Mouse (Mus musculus) yolk sac, embryonic 10.5 days (tissue): ENCODE measurements around the gene Ralb.

ENCODE experiments used
- DNase-seq: peaks from one replicate; pipeline ENCODE4 v3.0.0-alpha.2; 2017; ENCODE audit warnings: low spot score

Ralb gene

DNA sequence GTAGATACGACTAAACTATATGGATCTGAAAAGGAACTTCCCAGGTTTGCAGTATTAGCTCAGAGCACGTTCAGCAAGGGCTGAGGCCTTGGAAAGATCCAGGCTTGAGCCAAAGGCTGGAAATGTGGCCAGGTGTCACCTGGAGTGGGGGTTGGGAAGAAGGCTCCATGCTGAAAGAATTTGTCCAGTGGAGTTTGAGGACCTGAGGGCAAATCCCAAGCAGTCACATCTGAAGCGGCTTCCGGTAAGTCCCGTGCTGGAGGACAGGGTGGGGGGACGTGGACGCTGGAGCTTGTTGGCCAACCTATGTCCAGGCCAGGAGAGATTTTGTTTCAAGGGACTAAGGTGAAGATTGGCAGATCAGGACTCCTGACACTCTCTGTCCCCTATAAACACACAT lies 19.2 kb upstream of the Ralb start:
- no peak for DNase-seq

DNA sequence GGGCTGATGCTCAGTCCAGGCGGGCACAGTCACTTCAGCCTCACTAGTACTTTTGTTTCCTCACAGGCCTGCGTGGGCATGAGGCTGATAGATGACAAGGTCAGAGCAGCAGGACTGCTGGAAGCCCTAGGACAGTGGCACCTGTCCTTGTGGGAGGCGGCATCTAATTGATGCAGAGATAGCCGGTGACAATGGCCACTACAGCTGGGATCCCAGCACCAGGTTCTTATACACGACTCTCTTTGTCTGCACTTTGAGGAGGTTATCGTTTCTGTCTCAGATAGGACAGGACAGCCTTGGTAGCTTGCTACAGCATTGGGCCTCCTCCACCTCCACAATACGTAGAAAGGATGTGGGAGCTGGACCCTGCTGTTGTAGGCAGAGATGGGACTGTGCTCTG lies 18.8 kb upstream of the Ralb start:
- no peak for DNase-seq

DNA sequence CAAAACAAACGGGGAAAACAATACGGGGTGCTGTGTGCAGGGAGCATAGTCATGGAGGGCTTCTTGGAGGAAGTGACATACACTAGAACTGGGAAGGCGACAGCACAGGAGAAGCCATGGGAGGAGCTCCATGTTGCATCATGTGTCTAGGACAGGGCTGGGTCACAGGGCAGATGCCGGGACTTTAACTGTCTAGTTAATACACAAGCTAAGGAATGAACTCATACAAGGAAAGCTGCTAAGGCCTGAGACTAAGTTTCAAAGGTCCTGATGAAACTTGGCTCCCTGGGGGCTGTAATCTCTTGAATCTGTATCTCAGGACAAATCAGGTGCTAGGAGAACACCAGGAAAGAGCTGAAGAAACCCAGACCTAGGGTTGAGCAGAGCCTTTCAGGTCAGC lies 18.1 kb upstream of the Ralb start:
- DNase-seq = peak; percentile 82

DNA sequence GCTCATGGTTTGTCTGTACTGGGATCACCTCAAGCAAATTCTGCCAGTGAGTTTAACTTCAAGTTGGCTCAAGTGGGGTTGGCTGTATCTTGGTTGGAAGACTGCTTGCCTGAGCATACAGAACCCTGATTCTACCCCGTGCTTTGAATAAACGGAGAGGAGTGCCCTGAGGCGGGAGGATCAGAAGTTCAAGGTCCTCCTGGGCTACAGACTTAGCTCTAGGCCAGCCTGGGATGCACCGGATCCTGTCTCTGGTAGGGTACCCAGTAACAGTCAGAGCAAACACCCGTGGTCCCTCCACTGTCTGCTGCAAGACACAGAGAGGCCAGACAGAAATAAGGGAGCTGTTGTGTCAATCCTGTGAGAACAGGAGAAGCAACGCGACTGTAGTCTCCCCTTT lies 17.1 kb upstream of the Ralb start:
- DNase-seq = no peak

DNA sequence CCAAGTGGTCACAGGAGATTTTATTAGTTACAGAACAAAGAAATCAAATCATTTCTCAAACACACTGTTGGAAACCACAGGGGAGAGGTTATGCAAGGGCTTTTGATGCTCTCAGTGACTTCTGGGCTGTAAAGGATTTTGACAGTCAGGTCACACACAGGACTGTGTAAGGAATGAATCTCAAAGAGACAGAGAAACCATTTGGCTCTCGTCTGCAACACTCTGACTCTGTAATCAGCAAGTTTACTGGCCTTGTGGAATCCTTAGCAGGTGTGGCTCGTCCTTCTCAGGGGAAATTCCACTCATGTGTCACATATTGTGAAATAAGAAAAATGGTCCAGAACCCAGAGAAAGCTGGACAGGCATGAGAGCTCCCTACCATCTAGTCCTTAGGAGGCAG lies 16.4 kb upstream of the Ralb start:
- DNase-seq = no peak

DNA sequence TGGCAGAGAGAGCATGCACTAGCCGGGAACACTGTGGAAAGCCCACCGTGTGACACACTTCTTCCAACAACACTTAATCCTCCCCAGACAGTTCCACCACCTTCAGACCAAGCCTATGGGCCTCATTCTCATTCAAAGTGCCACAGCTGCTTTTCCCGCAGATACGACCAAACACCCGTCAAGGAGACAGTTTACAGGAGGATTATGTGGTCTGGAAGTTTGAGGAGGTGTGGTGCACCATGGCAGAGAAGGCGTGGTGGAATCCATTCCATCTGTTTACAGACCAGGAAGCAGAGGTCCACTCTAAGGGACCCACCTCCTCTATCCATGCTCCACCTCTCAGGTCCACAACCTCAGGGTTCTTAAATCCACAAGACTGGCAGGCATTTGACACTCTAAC lies 14.7 kb upstream of the Ralb start:
- no peak for DNase-seq

DNA sequence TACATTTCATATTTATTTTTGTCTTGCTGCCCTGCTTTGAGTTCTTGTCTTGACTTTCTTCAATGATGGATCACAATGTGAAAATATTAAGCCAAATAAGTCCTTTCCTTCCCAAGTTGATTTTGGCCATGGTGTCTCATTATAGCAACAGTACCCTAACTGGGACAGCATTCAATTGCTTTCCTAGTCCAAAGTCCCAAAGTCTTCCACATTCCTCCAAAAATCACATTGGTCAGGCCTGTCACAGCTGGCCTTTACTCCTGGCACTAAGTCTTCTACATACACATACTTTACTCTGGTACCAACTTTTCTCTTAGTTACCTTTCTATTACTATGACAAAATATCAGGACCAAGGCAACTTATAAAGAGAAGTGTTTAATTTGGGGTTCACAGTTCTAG lies 14.2 kb upstream of the Ralb start:
- DNase-seq = no peak

DNA sequence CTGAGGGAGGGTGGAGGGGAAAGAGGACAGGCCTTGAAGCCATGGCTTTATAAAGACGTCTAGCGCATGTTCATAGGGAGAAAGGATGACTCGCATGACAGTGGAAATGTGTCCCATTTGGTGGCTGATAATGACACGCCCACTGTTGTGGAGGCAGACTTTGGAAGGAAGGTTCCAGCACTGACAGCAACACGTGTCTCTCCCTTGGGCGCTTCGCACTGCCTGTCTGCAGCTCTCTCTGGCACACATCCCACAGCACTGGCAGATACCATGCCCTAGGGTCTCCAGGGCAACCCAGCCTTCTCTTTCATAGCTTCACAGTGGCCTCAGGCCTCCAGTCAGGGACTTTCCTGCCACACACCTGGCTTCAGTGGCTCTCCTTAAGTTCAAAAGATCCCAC lies 13.5 kb upstream of the Ralb start:
- no peak for DNase-seq

DNA sequence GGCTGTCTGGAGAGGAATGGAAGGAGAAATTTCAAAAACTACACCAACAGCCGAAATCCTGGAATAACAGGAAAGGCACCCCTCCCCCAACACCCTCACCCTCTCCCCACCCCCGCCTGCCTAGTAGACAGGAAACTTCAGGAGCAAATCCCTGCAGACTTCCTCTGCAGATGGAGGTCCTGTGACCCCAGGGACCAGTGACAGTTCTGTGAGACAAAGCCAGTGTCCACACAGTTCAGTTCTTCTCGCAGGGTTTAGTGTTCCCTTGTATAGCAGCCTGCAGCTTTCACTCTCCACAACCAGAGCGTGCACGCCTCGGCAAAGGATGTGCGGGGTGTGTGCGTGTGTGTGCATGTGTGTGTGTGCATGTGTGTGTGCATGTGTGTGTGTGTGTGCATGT lies 6.3 kb upstream of the Ralb start:
- no peak for DNase-seq

DNA sequence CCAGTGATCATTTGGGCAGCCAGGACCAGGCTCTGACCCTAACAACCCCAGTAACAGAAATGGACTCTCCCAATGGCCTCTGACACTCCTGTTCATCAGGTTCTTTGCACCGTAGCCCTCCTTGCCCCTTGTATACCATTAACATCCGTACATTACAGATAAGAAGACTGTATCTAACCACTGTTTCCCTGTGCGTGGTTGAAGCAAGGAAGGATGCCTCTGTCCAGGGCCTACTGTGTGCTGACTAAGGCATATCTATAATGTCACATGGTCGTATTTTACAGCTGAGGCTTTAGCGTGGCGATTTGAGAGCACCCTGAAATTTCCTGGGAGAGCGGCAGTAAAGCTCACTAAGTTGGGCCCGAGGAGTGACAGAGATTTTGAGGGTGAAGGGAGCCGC lies 5.8 kb upstream of the Ralb start:
- no peak for DNase-seq

DNA sequence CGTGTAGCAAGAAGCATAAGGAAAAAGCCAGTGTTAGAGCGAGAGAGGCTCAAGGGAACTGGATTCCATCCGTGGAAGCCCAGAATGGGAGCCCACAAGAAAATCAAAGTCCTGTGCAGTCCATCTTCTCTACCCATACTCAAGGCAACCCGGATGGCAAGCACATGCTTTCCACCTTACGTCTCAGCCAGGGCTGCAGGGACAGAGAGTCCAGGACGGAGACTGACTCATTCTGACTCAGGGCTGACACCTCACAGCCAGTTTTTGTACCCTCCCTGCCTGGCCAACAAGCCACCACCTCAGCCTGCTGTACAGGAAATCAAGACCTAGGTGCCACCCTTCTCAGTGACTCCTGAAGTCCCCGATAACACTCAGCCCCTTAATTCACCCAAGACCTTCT lies 4.9 kb upstream of the Ralb start:
- DNase-seq = no peak

DNA sequence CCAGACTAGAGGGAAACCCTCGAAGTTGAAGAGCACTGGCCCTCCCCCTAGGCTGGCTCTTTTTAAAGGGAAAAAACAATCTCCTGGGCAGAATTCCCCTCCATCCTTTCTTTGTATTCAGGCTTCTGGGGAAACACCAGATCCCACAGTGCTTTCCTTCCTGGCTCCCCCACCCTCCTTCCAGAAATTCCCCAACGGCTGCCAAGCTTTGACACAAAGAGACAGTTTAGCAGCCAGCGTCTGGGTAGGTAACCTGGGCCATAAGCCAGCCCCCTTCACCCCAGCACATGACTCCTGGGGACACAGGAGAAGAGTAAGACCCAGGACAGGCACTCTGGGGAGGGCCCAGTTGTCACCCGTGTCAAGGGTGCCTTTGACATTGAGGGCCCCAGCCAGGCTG lies 4.0 kb upstream of the Ralb start:
- no peak for DNase-seq

DNA sequence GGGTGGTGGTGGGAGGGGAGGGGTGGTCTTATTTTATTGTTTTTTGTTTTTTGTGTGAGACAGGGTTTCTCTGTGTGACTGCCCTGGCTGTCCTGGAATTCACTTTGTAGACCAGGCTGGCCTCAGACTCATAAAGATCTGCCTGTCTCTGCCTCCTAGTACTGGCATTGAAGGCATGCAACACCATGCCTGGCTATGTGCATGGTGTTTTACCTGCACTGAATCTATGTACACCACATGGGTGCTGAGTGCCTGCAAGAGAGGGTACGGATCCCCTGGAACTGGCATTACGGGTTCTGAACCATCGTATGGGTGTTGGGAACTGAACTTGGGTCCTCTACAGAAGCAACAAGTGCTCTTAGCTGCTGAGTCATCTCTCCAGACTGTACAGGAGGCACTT lies 1.4 kb upstream of the Ralb start:
- no peak for DNase-seq

DNA sequence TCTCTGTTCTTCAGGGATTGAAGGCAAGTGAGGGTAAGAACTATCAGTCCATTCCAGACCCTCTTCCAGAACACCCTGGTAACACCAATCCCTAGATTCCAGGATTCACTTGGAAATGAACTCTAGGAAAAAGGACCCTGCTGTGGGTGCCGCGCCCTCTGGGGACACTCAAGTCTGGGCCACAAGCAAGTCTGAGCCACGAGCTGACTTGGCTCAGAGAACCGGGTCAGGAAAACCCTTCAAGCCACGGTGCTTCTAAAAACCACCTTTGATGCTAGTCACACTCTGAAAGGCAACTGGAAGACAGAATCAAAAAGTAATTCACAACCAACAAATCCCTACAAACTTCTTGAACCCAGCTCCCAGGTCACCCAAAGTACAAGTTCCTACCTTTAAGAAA lies 786 bp downstream of the Ralb start:
- DNase-seq = no peak

DNA sequence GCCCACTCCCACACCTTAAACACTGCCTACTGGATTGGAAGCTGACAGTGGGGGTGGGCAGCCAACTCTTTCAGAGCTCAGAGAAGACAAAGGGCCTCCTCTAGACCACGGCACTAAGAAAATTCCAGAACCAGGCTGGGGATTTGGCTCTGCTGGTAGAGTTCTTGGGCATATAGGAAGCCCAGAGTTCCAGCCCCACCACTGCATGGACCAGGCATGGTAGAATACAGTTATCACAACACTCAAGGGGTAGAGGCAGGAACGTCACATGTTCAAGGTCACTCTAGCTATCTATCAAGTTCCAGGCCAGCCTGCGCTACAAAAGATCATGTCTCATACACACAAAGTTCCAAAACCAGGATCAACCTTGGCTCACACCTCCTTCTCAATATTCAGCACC lies 1.4 kb downstream of the Ralb start:
- DNase-seq = no peak

DNA sequence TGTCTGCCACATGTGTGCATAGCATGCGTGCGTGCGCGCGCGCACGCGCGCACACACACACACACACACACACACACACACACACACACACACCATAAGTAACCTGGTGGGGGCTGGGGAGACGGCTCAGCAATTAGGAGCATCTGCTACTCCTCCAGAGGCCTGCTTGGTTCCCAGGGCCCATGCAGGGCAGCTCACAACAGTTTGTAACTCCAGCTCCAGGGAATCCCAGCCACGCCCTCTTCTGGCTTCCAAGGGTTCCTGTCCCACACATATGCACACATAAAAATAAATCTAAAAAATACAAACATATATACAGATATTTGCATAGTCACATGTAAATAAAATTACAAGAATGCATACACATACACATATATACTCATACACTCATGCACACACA lies 1.9 kb downstream of the Ralb start:
- no peak for DNase-seq

DNA sequence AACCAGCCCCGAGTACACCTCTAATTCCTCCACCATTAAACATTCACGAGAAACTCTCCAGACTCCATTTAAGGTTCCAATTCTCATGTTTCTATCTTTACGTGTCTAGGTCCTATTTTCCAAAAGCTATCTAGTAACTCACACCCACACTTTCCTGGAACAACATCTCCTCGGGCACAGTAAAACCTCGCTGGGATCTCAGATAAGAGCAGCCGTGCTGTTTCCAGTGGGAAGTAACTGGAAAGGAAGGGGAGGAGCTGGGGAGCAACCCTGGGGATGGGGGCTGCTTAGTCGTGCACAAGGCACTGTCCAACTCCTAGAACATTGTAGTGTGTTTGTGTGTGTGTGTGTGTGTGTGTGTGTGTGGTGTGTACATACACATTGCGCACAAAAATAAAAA lies 2.7 kb downstream of the Ralb start:
- DNase-seq = no peak

DNA sequence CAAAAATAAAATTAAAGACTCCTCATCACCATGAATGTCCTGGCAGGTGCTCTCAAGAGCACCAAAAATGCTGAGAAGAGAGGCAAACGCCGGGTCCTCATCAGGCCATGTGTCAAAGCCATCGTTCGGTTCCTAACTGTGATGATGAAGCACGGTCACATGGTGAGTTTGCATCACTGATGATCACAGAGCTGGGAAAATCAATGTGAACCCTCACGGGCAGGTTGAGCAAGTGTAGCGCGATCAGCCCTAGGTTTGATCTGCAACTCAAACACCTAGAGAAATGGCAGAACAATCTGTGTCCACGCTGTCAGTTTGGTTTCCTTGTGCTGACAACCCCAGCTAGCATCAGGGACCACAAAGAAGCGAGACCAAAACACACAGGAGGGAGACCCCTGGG lies 5.1 kb downstream of the Ralb start:
- no peak for DNase-seq

DNA sequence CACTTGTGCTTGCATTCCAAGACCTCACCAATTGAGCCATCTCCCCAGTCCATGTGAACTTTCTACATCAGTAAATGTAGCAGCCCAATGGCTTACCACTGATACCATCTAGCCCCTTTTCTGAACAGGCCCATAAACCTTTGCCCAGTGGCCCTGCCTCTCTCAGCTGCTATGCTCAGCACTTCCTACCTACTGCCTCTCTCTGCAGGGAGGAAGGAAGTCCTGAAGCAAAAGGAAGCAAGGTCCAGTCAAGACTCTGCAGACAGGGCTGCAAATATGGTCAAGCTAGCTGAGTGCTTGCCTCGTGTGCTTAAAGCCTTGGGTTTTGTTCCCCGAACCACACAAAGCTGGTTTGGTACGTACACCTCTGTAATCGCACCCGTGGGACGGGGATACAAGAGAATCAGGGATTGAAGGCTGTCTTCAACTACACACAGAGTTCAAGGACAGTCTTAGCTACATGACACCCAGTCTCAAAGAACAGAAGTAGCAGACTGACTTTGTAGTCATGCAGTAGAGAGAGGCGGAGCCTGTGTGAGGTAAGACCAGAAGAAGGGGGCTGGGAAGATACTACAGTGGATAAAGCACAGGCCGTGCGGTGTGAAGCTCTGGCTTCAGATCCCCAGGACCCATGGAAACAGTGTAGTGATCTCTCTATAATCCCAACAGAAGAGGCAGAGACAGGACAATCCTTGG lies 5.9 kb downstream of the Ralb start:
- peak; percentile 57 for DNase-seq

DNA sequence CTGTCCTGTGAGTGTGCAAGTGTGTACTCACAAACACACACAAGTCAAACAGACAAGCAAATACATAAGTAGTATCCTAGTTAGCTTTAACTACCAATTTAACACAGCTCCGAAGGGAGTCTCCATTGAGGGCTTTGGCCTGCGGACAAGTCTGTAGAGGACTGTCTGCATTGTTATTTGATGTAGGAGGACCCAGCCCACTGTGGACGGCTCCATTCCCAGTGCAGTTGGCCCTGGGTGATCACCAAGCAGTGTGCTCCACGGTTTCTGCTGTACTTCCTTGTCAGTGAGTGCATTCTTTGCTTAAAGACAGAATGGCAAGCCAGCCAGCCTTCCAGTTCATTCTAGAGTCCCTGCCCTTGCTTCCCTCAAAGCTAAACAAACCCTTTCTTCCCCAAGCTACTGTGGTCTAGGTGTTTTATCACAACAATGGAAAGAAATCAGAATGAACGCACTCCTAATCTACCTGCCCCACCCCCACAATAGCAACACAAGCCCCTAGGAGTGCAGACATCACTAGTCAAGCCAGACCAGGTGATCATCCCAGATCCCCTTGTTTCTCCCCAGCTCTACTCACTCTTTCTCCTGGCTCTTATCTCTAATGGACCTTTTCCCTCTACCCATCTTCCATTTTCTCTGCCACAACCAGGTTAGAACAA lies 7.1 kb downstream of the Ralb start:
- no peak for DNase-seq

DNA sequence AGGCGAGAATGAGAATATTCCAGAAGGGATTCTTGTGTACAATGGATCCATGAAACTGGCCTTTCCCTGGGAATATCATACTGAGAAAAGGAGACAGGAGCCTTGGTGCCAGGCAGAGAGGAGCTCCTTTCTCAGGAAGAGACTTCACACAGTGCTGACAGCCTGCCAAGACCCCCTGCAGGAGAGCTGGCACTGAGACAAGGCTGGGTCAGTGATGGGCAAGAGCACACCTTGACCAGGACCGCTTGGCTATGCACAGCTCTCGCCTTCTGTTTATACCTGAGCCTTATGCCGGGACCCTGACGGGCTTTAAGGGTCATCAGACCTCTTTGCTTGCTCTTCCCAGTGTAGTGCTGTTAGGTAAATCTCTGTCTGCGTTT lies 9.2 kb downstream of the Ralb start:
- no peak for DNase-seq

DNA sequence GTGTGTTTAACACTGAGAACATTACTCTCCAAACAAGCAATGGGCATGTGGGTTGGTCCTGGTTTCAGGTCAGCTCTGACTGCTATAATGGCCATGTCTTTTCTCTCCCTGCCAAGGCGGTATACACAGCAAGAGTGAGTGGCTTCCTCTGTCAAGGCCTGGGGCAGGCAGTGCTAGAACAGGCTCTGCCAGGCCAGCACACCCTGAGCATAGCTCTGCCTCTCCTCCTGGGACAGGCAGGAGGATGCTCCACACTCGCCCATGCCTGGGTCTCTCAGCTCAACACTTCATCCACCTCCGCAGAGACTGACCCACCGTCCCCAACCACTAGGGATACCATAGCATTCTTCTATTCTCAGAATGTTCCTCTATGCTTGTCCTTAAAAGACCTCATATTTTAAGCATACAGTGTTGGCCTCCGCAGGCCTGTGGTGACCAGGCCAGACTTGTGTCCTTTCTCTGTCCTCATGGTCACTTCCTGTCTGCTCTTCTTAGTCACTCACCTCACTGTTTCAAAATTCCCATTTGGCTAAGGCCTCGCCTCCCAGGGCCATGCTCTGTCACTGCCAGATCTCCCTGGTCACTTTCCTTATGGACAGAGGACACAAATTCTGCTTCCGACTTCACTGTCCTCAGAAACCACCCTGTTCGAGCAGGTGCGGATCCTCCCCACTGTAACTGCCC lies 9.7 kb downstream of the Ralb start:
- no peak for DNase-seq

DNA sequence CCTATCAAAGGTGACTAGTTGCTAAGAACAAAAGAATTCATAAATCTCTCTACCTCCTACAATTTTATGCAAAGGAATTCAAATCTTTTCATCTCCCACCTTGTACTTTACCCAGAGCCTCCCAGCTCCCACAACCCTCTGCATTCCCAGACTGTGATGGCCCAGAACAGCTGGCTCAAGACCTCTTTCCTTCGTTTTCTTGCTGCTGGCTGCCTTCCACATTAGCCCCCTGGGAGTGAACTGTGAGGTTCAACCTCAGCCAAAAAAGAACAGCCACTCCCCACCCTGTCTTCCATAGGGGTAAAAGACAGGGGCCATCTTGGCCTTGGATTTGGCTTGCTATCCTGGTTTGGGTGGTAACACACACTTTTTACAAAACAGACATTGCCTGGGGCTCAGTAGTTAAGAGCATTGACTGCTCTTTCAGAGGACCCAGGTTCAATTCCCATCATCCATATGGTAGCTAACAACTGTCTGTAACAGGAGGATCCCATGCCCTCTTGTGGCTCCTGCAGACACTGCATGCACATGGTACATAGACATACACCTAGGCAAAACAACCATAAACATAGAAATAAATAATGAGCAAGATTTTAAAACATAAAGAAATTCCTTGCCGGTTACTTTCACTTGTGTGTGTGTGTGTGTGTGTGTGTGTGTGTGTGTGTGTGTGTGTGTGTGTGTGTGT lies 10.4 kb downstream of the Ralb start:
- no peak for DNase-seq
